Mouse (Mus musculus) hindbrain, postnatal 0 days (tissue): Measurements from ENCODE around the gene C2cd4c. TPM values are rescaled to one million over a fixed set of nuclear protein-coding genes. Genes with fewer than 3 reads are reported as not detected.

Experiments
- ATAC-seq: fragments of 200-750 bp; cut with Nextera tagmentation; 2 replicates; pipeline ENCODE4 v1.8.0; 2017; ENCODE audit warnings: mild to moderate bottlenecking, moderate TSS enrichment, moderate library complexity
- DNase-seq: peaks from one replicate; pipeline ENCODE4 v3.0.0-alpha.2; 2015; ENCODE audit warnings: low spot score
- H3K27ac ChIP-seq: fragments of 300-500 bp; sonication (generic); 2 replicates; pipeline ENCODE4 v1.5.1; 2014; ENCODE audit warnings: mild to moderate bottlenecking
- H3K27me3 ChIP-seq: fragments of 300-500 bp; sonication (generic); 2 replicates; pipeline ENCODE4 v1.6.1; 2014; ENCODE audit warnings: low read length, mixed read lengths; ENCODE audit not compliant: insufficient read depth
- H3K36me3 ChIP-seq: fragments of 300-500 bp; sonication (generic); 2 replicates; pipeline ENCODE4 v1.6.1; 2014; ENCODE audit warnings: low read length, mixed read lengths; ENCODE audit not compliant: insufficient read depth
- H3K4me1 ChIP-seq: fragments of 300-500 bp; sonication (generic); 2 replicates; pipeline ENCODE4 v1.6.1; 2014; ENCODE audit warnings: antibody characterized with exemption, low read length, mixed read lengths; ENCODE audit not compliant: insufficient read depth
- H3K4me2 ChIP-seq: fragments of 300-500 bp; sonication (generic); 2 replicates; pipeline ENCODE4 v1.6.1; 2014; ENCODE audit warnings: low read depth, mild to moderate bottlenecking, low read length, moderate library complexity, mixed read lengths
- H3K4me3 ChIP-seq: fragments of 300-500 bp; sonication (generic); 2 replicates; pipeline ENCODE4 v1.5.1; 2014; ENCODE audit warnings: low read length
- H3K9ac ChIP-seq: fragments of 300-500 bp; sonication (generic); replicated peaks from 2 replicates; pipeline ENCODE4 v1.6.1; 2014; ENCODE audit warnings: mild to moderate bottlenecking, low read length, moderate library complexity, mixed read lengths
- H3K9me3 ChIP-seq: fragments of 300-500 bp; sonication (generic); 2 replicates; pipeline ENCODE4 v1.6.1; 2016; ENCODE audit warnings: low read length, mixed read lengths
- CTCF ChIP-seq: IDR thresholded peaks from 2 replicates; pipeline ENCODE4 v1.5.1; 2016; ENCODE audit warnings: antibody characterized with exemption, control low read depth, low read depth
- WGBS: fragments of 180-500 bp; shearing (Covaris S2); extraction: QIAGEN DNeasy Blood & Tissue Kit; methylation state at CpG from one replicate; pipeline ENCODE4 v1.1.7; 2014; 5-methylcytosine and 5-hydroxymethylcytosine counted together
- polyA plus RNA-seq: library from polyadenylated mRNA; unstranded; fragments of >200 nt; fragmentation: Nextera tagmentation; extraction: Ambion mirVana; gene quantifications from 2 replicates; pipeline ENCODE4 v1.2.1, GENCODE M21; 2015
- total RNA-seq: library from RNA; depleted of rRNA; stranded (reverse); fragments of >200 nt; gene quantifications from 2 replicates; pipeline ENCODE4 v1.2.3, GENCODE M21; 2014

Gene C2cd4c
- total and polyA plus RNA-seq, 2 experiments from 2014 or later = 1.0 to 31.9 TPM

- H3K9me3 ChIP-seq = no peaks in the 10 kb centered on the region
- H3K4me1 ChIP-seq = no peaks in the 10 kb centered on the region
- H3K27me3 ChIP-seq = no peaks in the 10 kb centered on the region
- DNase-seq = peak; percentile 59
- H3K9ac ChIP-seq = no peak overlapping the region
- peak; percentile 38; the same call in 1 of the 2 replicates for ATAC-seq
- no peak overlapping the region for H3K4me2 ChIP-seq
- H3K27ac ChIP-seq = no peak overlapping the region
- 47% methylated on average over 4 of the region's 4 CpGs for WGBS
- H3K36me3 ChIP-seq = no peaks in the 10 kb centered on the region
- no peak for TF ChIP-seq CTCF
- no peak overlapping the region for H3K4me3 ChIP-seq
These were observed 7.3 kb downstream of the C2cd4c start for GRCm38 (mm10) chr10:79606537-79606936.

DNA sequence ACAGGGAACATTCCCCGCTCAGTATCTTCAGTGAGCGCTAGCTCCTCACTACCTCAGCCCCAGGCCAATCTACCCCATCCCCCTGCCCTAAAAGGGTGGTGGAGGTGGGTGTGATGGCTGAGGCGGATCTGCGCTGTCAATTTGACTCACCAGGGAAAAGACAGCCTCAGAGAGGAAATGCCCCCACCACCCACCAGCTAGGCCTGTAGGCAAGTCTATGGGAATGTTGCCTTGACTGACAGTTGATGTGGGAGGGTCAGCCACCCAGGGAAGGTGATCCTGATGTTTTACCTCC, 15.9 kb downstream of the C2cd4c start:
- Histone ChIP-seq H3K4me3 (no peak overlapping the region), H3K9me3 (no peaks in the 10 kb centered on the region), H3K4me1 (no peaks in the 10 kb centered on the region; the same call in 1 of the 2 replicates), H3K36me3 (no peaks in the 10 kb centered on the region), H3K4me2 (no peak overlapping the region), H3K27me3 (peaks cover 8% of the 10 kb centered on the region; the same call in 1 of the 2 replicates), H3K27ac (no peak overlapping the region), H3K9ac (no peak overlapping the region)
- WGBS = 78% methylated on average over 4 of the region's 4 CpGs
- DNase-seq = no peak
- no peak for ATAC-seq
- no peak for TF ChIP-seq CTCF

- WGBS = 23% methylated on average over 13 of the region's 13 CpGs
- peaks cover 8% of the 10 kb centered on the region; the same call in 1 of the 2 replicates for H3K27me3 ChIP-seq
- no peak overlapping the region for H3K4me3 ChIP-seq
- ATAC-seq (peak; percentile 67), DNase-seq (peak; percentile 27)
- TF ChIP-seq CTCF = no peak
- H3K4me1 ChIP-seq = no peaks in the 10 kb centered on the region; the same call in 1 of the 2 replicates
- no peak overlapping the region for H3K27ac ChIP-seq
- no peaks in the 10 kb centered on the region for H3K36me3 ChIP-seq
- H3K4me2 ChIP-seq = no peak overlapping the region
- H3K9ac ChIP-seq = no peak overlapping the region
- no peaks in the 10 kb centered on the region for H3K9me3 ChIP-seq
These were observed 16.5 kb downstream of the C2cd4c start for GRCm38 (mm10) chr10:79597051-79597935.

GRCm38 (mm10) chr10:79595590-79595929, 18.3 kb downstream of the C2cd4c start:
- peak; percentile 36; the same call in 1 of the 2 replicates for ATAC-seq
- no peak overlapping the region for H3K4me2 ChIP-seq
- no peaks in the 10 kb centered on the region for H3K36me3 ChIP-seq
- H3K27me3 ChIP-seq = peaks cover 8% of the 10 kb centered on the region; the same call in 1 of the 2 replicates
- 61% methylated on average over 8 of the region's 8 CpGs for WGBS
- H3K4me3 ChIP-seq = no peak overlapping the region
- H3K4me1 ChIP-seq = no peaks in the 10 kb centered on the region; the same call in 1 of the 2 replicates
- H3K27ac ChIP-seq = no peak overlapping the region
- TF ChIP-seq CTCF = no peak
- no peak for DNase-seq
- H3K9ac ChIP-seq = no peak overlapping the region
- H3K9me3 ChIP-seq = no peaks in the 10 kb centered on the region

GRCm38 (mm10) chr10:79594872-79595589, 18.8 kb downstream of the C2cd4c start:
- Histone ChIP-seq H3K4me3 (no peak overlapping the region), H3K9me3 (no peaks in the 10 kb centered on the region), H3K9ac (no peak overlapping the region), H3K36me3 (no peaks in the 10 kb centered on the region), H3K27me3 (peaks cover 8% of the 10 kb centered on the region; the same call in 1 of the 2 replicates), H3K4me1 (no peaks in the 10 kb centered on the region; the same call in 1 of the 2 replicates), H3K27ac (no peak overlapping the region), H3K4me2 (peak overlapping the region; percentile 18; the same call in 1 of the 2 replicates)
- peak; percentile 95 for TF ChIP-seq CTCF
- WGBS = 20% methylated on average over 17 of the region's 17 CpGs
- ATAC-seq (peak; percentile 90), DNase-seq (peak; percentile 92)

- no peak overlapping the region for H3K4me3 ChIP-seq
- no peak for DNase-seq
- 62% methylated on average over 6 of the region's 6 CpGs for WGBS
- H3K4me2 ChIP-seq = no peak overlapping the region
- no peak overlapping the region for H3K27ac ChIP-seq
- TF ChIP-seq CTCF = no peak
- H3K9ac ChIP-seq = no peak overlapping the region
- H3K9me3 ChIP-seq = no peaks in the 10 kb centered on the region
- ATAC-seq = no peak
- peaks cover 8% of the 10 kb centered on the region; the same call in 1 of the 2 replicates for H3K27me3 ChIP-seq
- no peaks in the 10 kb centered on the region for H3K36me3 ChIP-seq
- H3K4me1 ChIP-seq = no peaks in the 10 kb centered on the region; the same call in 1 of the 2 replicates
These were observed 19.7 kb downstream of the C2cd4c start for GRCm38 (mm10) chr10:79594111-79594510.
